Mouse (Mus musculus) cerebellum, postnatal 4 days (tissue): Measurements from ENCODE around the gene Glrx5.

ENCODE experiments used
- DNase-seq, 2 experiments: peaks; one replicate each; pipeline ENCODE4 v3.0.0; 2022; ENCODE audit warnings: low spot score in 2 of 2, mixed read lengths in 1 of 2

The Glrx5 gene

GRCm38 (mm10) chr12:105073708-105074107 is 41.2 kb downstream of the Glrx5 start:
- DNase-seq, result peak in 1 of 2 experiments; percentile 54

DNA sequence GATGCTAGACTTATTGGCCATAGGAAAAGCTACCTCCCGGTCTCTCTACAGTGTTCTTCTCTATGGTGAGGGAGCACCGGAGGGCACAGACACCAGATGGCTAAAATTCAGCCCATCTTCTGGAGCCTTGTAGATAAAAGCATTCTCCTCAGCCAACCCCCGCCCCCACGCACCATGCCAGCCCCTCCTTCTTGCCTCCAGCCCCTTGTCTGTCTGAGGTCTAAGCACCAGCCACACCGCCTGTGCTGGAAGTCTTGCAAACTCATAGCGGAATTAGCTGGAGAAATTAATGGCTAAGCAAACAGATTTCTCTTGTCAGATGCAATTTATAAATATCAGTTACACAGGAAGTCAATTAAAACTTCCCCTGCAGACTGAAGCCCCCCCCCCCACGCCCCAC is 43.0 kb downstream of the Glrx5 start:
- DNase-seq, result no peak

DNA sequence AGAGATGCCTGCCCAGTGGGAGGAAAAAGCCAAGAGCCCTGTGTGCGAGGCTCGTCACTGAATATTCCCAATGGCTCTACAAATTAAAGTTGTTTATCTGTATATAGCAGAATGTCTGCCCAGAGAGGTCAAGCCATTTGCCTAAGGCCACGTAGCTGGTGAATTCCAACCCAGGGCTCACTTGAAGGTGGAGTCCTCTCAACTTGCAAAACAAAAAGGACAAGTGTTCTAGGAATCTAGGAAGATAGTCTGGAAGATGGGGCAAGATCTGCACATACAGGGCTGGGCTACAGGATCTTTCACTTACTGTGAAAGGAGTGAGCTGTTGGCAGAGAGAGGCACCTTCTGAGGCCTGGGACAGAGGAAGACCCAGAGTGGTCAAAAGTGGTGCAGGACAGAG is 44.0 kb downstream of the Glrx5 start:
- DNase-seq, result no peak

- no peak for DNase-seq
Measured at GRCm38 (mm10) chr12:105077232-105077631, 44.7 kb downstream of the Glrx5 start.

GRCm38 (mm10) chr12:105084171-105084570 is 51.7 kb downstream of the Glrx5 start:
- DNase-seq, result no peak

DNA sequence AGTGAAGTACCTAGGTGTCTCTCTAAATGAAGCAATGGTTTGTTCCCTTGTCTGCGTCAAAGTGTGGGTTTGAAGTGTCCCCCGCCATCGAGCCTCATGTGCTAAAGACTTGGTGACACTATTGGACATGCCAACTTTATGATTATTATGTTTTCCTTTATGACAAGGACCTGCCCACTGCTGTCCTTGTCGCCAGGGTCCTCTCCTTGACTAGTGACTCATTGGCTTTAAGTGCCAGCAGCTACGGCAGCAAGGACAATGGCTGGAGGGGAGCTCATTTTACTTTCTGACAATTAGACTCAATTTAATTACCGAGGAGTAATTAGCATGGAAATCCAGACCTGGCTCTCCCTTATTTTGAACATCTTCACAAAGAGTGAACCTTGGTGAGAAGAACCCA is 52.3 kb downstream of the Glrx5 start:
- DNase-seq, result no peak

- DNase-seq, result no peak
Measured at GRCm38 (mm10) chr12:105085296-105085695, 52.8 kb downstream of the Glrx5 start.

DNA sequence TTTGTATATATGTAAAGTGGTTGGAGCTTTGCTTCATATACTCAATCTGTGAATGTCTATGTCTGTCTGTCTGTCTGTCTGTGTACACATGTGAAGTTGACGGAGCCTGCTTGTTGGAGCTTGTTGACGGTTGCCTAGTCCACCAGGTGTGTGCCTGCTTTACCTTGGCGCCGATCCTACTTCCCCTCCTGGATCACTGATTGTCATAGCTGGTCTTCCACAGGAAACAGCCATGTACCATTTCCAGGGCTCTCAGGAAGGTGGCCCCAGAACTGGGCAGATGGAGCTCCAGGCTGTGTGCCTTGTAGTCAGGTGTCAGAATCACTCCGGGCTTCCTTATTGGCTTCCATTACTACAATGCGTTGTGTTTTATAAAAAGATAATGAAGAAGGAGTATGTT is 54.3 kb downstream of the Glrx5 start:
- DNase-seq, result no peak

DNA sequence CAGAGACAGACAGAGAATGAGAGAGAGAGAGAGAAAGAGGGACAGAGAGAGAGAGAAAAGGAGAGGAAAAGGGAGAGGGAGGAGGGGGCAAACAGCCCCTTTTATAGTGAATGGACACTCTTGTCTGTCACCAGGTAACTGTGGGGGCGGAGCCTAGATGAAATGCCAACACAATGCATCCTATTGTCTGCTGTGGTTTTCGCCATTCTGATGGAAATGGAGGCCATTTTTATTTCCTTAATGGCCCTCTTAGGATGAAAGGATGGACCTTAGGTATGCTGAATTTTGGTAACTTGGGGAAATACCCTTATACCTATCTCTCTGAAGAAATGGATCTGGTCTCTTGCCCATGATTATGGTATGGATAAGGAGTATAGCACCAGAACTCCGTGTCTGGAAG is 54.9 kb downstream of the Glrx5 start:
- no peak for DNase-seq

- DNase-seq, result peak in 1 of 2 experiments; percentile 11
Measured at GRCm38 (mm10) chr12:105089231-105089630, 56.7 kb downstream of the Glrx5 start.

- DNase-seq, result no peak
Measured at GRCm38 (mm10) chr12:105091604-105092003, 59.1 kb downstream of the Glrx5 start.
